Mouse (Mus musculus) stomach, embryonic 16.5 days (tissue): ENCODE results near the gene Fkbp8. TPM values are rescaled to one million over a fixed set of nuclear protein-coding genes. Genes with fewer than 3 reads are reported as not detected.

Experiments
- ATAC-seq: fragments of 200-750 bp; cut with Nextera tagmentation; 2 replicates; pipeline ENCODE4 v1.8.0; 2017; ENCODE audit warnings: moderate number of reproducible peaks, moderate TSS enrichment; ENCODE audit not compliant: insufficient read depth, low FRiP score
- H3K27ac ChIP-seq: fragments of 300-500 bp; sonication (generic); 2 replicates; pipeline ENCODE4 v1.5.1; 2014; ENCODE audit warnings: low read length
- H3K27me3 ChIP-seq: fragments of 300-500 bp; sonication (generic); 2 replicates; pipeline ENCODE4 v1.6.1; 2014; ENCODE audit warnings: low read length, control low read depth, mixed read lengths; ENCODE audit not compliant: control insufficient read depth, insufficient read depth
- H3K36me3 ChIP-seq: fragments of 300-500 bp; sonication (generic); 2 replicates; pipeline ENCODE4 v1.6.1; 2014; ENCODE audit warnings: low read length; ENCODE audit not compliant: control insufficient read depth, insufficient read depth
- H3K4me1 ChIP-seq: fragments of 300-500 bp; sonication (generic); 2 replicates; pipeline ENCODE4 v1.6.1; 2014; ENCODE audit warnings: low read length, control low read depth, mixed read lengths; ENCODE audit not compliant: control insufficient read depth, insufficient read depth
- H3K4me2 ChIP-seq: fragments of 300-500 bp; sonication (generic); 2 replicates; pipeline ENCODE4 v1.6.1; 2014; ENCODE audit warnings: low read depth, low read length, mixed read lengths
- H3K4me3 ChIP-seq: fragments of 300-500 bp; sonication (generic); replicated peaks from 2 replicates; pipeline ENCODE4 v1.5.1; 2014; ENCODE audit warnings: mild to moderate bottlenecking, low read length
- H3K9ac ChIP-seq: fragments of 300-500 bp; sonication (generic); 2 replicates; pipeline ENCODE4 v1.6.1; 2014; ENCODE audit warnings: low read length
- H3K9me3 ChIP-seq: fragments of 300-500 bp; sonication (generic); replicated peaks from 2 replicates; pipeline ENCODE4 v1.6.1; 2016; ENCODE audit warnings: low read length, control low read depth; ENCODE audit not compliant: control insufficient read depth
- WGBS: fragments of 180-500 bp; shearing (Covaris S2); extraction: QIAGEN DNeasy Blood & Tissue Kit; methylation state at CpG from one replicate; pipeline ENCODE4 v1.1.7; 2014; 5-methylcytosine and 5-hydroxymethylcytosine counted together
- polyA plus RNA-seq: library from polyadenylated mRNA; unstranded; fragments of >200 nt; fragmentation: Nextera tagmentation; extraction: Ambion mirVana; gene quantifications from 2 replicates; pipeline ENCODE4 v1.2.1, GENCODE M21; 2015

The Fkbp8 gene
- polyA plus RNA-seq, 1 experiment from 2014 or later = 291 TPM

GRCm38 (mm10) chr8:70558983-70559382 is 31.5 kb downstream of the Fkbp8 start:
- no peak overlapping the region for H3K9ac ChIP-seq
- H3K4me2 ChIP-seq = no peak overlapping the region
- 76% methylated on average over 3 of the region's 3 CpGs for WGBS
- H3K9me3 ChIP-seq = no peaks in the 10 kb centered on the region
- peaks cover 33% of the 10 kb centered on the region for H3K4me1 ChIP-seq
- no peaks in the 10 kb centered on the region for H3K36me3 ChIP-seq
- no peak overlapping the region for H3K27ac ChIP-seq
- no peak for ATAC-seq
- H3K4me3 ChIP-seq = no peak overlapping the region
- no peaks in the 10 kb centered on the region for H3K27me3 ChIP-seq

- peaks cover 32% of the 10 kb centered on the region for H3K4me1 ChIP-seq
- no peaks in the 10 kb centered on the region for H3K36me3 ChIP-seq
- no peak overlapping the region for H3K4me3 ChIP-seq
- 0 out of 2 replicates have a peak overlapping the region, but pooled peaks have one; percentile 3 for H3K27ac ChIP-seq
- no peak overlapping the region for H3K4me2 ChIP-seq
- no peak; the same call in 1 of the 2 replicates for ATAC-seq
- no peaks in the 10 kb centered on the region for H3K27me3 ChIP-seq
- WGBS = 62% methylated on average over 2 of the region's 2 CpGs
- H3K9me3 ChIP-seq = no peaks in the 10 kb centered on the region
- no peak overlapping the region for H3K9ac ChIP-seq
These were observed 32.6 kb downstream of the Fkbp8 start for GRCm38 (mm10) chr8:70560096-70560495.

- no peak for ATAC-seq
- peaks cover 37% of the 10 kb centered on the region for H3K4me1 ChIP-seq
- WGBS = 58% methylated on average over 3 of the region's 3 CpGs
- H3K9me3 ChIP-seq = no peaks in the 10 kb centered on the region
- no peak overlapping the region for H3K4me3 ChIP-seq
- H3K27me3 ChIP-seq = no peaks in the 10 kb centered on the region
- no peaks in the 10 kb centered on the region for H3K36me3 ChIP-seq
- no peak overlapping the region for H3K4me2 ChIP-seq
- H3K27ac ChIP-seq = 0 out of 2 replicates have a peak overlapping the region, but pooled peaks have one; percentile 59
- H3K9ac ChIP-seq = 0 out of 2 replicates have a peak overlapping the region, but pooled peaks have one; percentile 17
These were observed 33.0 kb downstream of the Fkbp8 start for GRCm38 (mm10) chr8:70560564-70560963.

GRCm38 (mm10) chr8:70561357-70561756 is 33.8 kb downstream of the Fkbp8 start:
- ATAC-seq = no peak

GRCm38 (mm10) chr8:70561809-70562535 is 34.4 kb downstream of the Fkbp8 start:
- H3K4me1 ChIP-seq = peaks cover 40% of the 10 kb centered on the region
- H3K4me3 ChIP-seq = no peak overlapping the region
- H3K27ac ChIP-seq = peak overlapping the region; percentile 59
- no peaks in the 10 kb centered on the region for H3K27me3 ChIP-seq
- no peak overlapping the region for H3K4me2 ChIP-seq
- H3K9me3 ChIP-seq = no peaks in the 10 kb centered on the region
- peak overlapping the region; percentile 8; the same call in 1 of the 2 replicates for H3K9ac ChIP-seq
- H3K36me3 ChIP-seq = no peaks in the 10 kb centered on the region
- ATAC-seq = no peak
- 57% methylated on average over 7 of the region's 7 CpGs for WGBS

More at GRCm38 (mm10) chr8:70561357-70561756, 33.8 kb downstream of the Fkbp8 start:
- H3K9ac ChIP-seq = peak overlapping the region; percentile 8; the same call in 1 of the 2 replicates
- peaks cover 40% of the 10 kb centered on the region for H3K4me1 ChIP-seq
- no peaks in the 10 kb centered on the region for H3K9me3 ChIP-seq
- H3K27ac ChIP-seq = peak overlapping the region; percentile 59
- H3K4me2 ChIP-seq = no peak overlapping the region
- 26% methylated on average over 4 of the region's 4 CpGs for WGBS
- no peak overlapping the region for H3K4me3 ChIP-seq
- H3K36me3 ChIP-seq = no peaks in the 10 kb centered on the region
- no peaks in the 10 kb centered on the region for H3K27me3 ChIP-seq

GRCm38 (mm10) chr8:70562802-70563201 is 35.3 kb downstream of the Fkbp8 start:
- ATAC-seq = no peak
- no peak overlapping the region for H3K4me3 ChIP-seq

GRCm38 (mm10) chr8:70563763-70564387 is 36.4 kb downstream of the Fkbp8 start:
- WGBS = 89% methylated on average over 6 of the region's 6 CpGs
- Histone ChIP-seq H3K4me2 (no peak overlapping the region), H3K36me3 (no peaks in the 10 kb centered on the region), H3K9me3 (no peaks in the 10 kb centered on the region), H3K9ac (no peak overlapping the region), H3K4me1 (peaks cover 34% of the 10 kb centered on the region), H3K27ac (no peak overlapping the region), H3K27me3 (no peaks in the 10 kb centered on the region), H3K4me3 (no peak overlapping the region)
- ATAC-seq = no peak

More at GRCm38 (mm10) chr8:70562802-70563201, 35.3 kb downstream of the Fkbp8 start:
- Histone ChIP-seq H3K36me3 (no peaks in the 10 kb centered on the region), H3K4me1 (peaks cover 40% of the 10 kb centered on the region), H3K9ac (no peak overlapping the region), H3K27ac (no peak overlapping the region), H3K27me3 (no peaks in the 10 kb centered on the region), H3K4me2 (no peak overlapping the region), H3K9me3 (no peaks in the 10 kb centered on the region)
- 69% methylated on average over 3 of the region's 3 CpGs for WGBS

- Histone ChIP-seq H3K9ac (no peak overlapping the region), H3K27me3 (no peaks in the 10 kb centered on the region), H3K36me3 (no peaks in the 10 kb centered on the region), H3K27ac (no peak overlapping the region), H3K4me1 (peaks cover 34% of the 10 kb centered on the region), H3K9me3 (no peaks in the 10 kb centered on the region), H3K4me3 (no peak overlapping the region), H3K4me2 (no peak overlapping the region)
- WGBS = 81% methylated on average over 3 of the region's 3 CpGs
- no peak for ATAC-seq
These were observed 37.2 kb downstream of the Fkbp8 start for GRCm38 (mm10) chr8:70564696-70565235.

GRCm38 (mm10) chr8:70565561-70565960 is 38.0 kb downstream of the Fkbp8 start:
- H3K27me3 ChIP-seq = no peaks in the 10 kb centered on the region
- WGBS = 53% methylated on average over 3 of the region's 3 CpGs
- H3K4me1 ChIP-seq = peaks cover 26% of the 10 kb centered on the region
- ATAC-seq = no peak
- no peak overlapping the region for H3K9ac ChIP-seq
- H3K4me2 ChIP-seq = no peak overlapping the region
- no peaks in the 10 kb centered on the region for H3K9me3 ChIP-seq
- H3K4me3 ChIP-seq = no peak overlapping the region
- H3K36me3 ChIP-seq = no peaks in the 10 kb centered on the region
- no peak overlapping the region for H3K27ac ChIP-seq
